Mouse (Mus musculus) cerebellum, adult 11 months (tissue): ENCODE measurements at regions not wholly inside any gene's neighbourhood (a gene's known extent, or its start where the extent isn't known, plus 50 kb on each side); places are given as distances from the start of the nearest gene placed in this dataset.

Experiments
- DNase-seq: peaks from one replicate; pipeline ENCODE4 v3.0.0; 2022

DNA sequence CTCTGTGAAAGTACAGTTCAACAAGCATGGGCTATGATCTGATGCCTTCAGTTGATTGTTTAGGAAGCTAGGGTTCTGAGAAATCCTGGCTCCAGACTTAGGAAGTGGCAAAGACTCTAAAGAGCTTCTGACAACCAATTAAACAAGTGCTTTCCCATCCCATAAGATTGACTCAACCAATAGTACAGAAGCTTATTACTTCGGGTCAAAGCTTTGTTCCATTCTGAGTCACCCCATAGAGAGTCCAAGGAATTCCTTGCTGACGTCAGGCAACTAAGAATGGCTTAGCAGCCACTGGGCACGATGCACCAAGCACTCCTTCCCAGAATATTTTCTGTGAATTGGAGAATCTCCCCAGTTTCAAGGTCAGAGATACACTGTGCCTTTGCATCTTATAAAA lies 59.0 kb upstream of the Ntm start:
- DNase-seq, result no peak

DNA sequence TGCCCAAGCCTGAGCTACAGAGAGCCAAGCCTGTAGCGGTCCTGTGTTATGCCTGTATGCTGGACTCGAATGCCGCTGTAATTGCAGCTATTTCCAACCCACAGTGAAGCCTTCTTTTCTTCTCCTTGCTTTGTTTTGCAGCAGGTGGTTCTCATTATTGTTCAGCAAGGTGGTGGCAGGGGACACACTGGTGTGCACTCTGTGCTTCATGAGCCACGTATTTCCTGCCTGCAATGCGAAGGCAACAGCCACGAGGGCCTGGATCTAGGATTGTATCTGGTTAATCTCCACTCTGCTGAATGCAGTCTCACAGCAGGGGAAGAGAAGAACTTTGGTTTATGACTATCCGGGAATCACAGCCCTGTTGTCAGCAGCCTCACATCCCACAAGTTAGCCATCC lies 62.3 kb upstream of the Ntm start:
- DNase-seq, result no peak

DNA sequence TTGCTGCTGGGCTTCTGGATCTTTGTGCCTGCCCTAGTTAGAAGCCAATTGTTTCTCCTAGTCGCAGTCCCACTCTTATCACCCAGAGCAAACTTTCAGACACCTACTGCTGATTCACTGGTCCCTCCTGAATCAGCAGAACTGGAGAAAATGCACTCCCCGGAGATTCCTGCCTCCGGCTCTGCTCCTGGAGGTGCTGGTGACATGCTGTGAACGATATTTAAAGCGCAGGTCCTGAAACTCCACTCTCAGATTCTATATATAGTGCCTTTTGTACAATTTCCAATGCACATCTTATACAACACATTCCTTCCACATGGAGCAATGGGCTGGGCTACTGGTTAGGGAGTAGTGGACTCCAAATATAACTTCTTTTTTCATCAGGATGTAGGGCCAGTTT lies 64.0 kb upstream of the Ntm start:
- DNase-seq, result no peak

DNA sequence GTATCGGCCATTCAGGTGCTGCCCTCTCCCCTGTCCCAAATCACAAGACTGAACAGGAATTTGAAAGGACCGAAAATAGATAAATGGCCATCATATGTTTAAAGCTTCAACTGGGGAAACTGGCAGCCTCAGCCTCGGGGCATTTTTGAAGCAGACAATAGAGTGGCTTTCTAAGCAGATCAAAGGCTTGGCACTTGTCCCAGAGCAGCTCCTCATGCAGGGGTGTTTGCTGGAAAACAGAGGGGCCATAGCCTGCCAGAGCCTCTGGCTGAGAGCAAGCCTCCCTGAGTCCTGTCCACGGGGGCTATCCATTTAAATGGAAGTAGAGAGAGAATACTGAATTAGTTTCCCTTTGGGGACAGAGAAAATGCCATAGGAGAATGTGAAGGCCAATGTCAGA lies 77.5 kb upstream of the Ntm start:
- no peak for DNase-seq

DNA sequence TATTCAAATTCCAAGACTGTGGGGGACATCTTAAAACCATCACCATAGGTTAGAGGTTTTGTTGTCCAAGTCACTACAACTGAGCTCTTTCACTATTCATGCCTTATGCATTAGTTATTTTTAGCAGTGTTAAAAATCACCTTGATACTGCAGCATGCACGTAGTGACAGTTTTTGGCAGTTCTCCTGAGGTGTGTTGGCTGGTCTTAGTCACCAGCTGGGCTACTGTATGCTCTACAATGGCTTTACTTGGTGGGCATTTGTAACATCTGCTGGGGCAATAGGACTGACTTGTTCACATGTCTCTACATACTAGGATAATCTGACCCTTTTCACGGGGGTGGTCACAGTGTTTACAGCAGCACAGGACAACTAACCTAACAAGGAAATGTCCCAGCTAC lies 101.6 kb upstream of the Ntm start:
- no peak for DNase-seq

DNA sequence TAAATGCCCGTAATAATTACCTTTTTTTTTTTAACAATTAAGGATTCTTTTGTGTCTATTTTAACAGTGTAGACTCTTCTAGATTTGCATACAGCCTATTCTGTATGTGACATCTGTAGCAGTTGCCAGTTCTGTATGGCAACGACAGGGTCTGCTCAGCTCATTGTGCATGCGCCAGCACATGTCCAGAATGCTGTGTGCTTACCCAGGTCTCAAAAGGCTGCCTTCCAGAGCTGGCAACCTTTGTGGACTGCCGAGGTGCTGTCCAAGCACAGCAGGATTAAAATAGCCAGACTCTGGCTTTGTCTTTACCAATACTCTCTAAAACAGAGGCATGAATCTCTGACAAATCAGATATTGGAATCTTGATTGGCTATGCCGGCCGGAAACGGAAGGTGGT lies 105.0 kb upstream of the Ntm start:
- no peak for DNase-seq

DNA sequence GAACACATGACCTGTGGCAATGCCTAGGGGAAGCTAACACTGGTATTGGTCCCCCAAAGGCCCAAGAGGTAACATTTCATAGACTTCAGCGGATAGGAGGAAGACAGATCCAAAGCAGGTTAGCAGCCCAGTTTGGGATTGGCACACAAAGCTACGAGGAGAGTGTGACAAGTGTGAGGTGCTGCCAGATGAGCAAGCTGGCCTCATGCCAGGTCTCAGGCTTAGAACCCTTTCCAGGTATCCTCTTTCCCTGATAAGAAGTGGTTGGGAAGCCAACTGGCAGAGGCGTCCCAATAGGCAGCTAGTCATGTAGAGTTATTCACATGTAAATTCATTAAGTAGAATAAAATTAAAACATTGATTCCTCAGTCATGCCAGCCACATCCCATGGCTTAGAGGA lies 112.3 kb upstream of the Ntm start:
- no peak for DNase-seq

DNA sequence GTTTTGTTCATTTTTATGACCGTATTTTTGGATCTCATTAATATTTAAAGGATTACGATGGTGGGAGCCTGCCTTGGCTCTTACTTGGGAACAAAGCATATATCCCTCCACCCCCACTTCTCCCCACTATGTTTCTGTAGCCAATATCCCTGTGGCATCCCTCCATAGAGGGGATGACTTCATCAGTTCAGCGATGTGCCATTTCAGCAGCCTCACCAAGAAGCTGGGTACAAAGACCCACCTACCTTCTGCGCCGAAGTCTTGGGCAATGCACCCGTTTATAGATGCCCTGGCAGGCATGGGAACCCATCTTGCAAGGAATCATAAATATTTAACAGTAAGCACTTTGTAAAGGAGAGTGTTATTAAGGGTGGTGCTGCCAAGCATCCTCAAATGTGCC lies 113.1 kb upstream of the Ntm start:
- DNase-seq, result no peak

DNA sequence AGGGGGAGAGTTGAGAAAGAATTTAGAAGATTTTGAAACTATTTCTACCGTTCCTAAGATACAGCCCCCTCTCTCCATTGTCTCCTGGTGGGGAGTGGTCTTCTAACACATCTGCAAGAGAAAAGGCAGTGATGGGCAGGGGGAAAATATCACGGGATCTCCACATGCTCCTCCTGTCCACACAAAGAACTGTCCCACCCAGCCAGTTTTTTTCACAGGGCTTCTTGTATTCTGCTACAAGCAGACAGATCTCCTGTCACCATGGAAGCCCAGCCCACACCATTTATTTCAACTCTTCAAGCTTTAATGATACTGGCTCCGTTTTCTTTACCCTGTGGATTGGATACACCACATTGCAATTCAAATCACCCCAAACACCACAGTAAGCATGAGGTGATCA lies 113.5 kb upstream of the Ntm start:
- no peak for DNase-seq

DNA sequence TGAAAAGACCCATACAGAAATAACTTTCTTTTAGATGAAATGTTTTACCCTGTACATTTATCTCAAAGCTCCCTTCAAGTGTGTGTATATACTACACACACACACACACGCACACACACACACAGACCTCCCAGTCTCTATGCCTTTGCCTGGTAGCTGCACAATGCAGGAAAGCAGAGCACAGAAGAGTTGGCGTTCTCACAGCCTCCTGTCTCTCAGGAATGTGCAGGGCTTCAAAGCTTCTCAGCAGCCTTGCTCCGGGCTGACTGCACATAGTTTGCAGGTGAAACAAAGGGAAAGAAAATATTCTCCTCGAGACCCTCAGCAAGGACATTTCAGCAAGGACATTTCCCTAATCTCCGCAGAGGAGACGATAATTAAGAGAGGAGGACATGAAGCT lies 139.0 kb upstream of the Ntm start:
- DNase-seq, result no peak

DNA sequence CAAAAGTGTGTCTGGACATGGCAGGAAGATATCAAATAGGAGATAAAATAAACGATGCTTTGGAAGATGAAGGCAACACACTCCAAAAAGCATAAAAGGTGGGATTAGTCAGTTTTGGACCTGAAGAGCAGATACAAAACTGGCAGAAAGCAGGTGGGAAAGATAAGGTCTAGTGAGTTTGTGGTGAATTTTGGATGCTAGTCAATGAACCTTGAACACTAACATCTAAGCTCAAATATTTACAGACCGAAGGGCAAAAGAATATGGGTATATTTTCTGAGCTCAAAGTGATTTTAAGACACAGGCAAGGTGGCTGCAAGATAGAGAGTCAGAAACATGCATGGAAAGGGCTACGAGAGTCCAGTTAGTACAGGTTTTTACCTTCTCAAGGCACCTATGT lies 159.4 kb upstream of the Ntm start:
- DNase-seq, result no peak

DNA sequence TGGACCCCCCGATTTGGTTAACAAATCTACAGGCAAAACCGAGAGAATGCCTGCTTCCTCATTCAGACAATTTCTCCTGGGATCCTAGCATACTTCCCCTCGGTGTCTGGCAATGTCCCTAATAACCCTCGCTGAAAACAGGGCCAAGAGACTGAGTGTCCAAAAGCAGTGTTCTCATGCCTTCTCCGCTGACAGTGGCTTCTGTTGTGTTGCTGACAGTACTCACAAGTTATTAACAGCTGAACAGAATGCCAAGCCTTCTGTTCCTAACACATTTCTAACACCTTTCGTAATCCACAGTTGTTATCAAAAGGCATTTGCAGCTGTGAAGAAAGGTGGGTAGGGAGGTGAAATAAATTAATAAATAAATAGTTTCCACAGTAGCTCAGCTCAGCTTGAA lies 166.2 kb upstream of the Ntm start:
- no peak for DNase-seq

DNA sequence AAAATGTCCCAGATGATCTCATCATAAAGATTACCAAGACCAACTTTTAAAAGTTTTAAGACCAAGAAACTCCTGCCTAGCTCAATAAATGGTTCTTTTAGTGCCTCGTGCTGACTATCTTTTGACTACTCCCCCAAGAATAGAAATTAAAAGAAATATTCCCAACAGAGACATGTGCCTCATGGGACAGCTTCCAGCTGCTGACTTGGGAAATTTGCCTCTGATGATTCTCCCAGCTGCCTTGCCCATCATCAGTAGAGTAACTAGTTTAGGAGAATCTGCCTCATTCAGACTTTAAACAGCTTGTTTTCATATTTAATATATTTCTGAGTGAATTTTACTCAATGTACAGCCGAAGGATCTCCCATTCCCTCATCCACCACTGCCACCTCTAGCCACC lies 168.7 kb upstream of the Ntm start:
- no peak for DNase-seq

DNA sequence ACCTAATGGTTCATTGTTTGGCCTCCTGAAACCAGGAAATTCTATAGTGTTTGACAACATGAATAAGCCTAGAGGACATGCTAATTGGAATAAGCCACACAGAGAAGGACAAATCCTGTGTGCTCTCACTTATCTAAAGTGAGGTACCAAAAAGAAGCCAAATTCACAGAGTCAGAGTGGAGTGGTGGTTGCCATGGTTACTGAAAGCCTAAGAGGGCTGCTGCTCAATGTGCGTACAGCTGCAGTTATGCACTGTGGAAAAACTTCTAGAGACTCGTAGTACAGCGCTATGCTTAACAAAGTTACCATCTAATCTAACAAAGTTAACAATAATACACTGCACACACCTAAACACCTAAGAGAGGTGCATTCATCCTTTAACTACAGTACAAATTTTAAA lies 171.4 kb upstream of the Ntm start:
- DNase-seq, result no peak

DNA sequence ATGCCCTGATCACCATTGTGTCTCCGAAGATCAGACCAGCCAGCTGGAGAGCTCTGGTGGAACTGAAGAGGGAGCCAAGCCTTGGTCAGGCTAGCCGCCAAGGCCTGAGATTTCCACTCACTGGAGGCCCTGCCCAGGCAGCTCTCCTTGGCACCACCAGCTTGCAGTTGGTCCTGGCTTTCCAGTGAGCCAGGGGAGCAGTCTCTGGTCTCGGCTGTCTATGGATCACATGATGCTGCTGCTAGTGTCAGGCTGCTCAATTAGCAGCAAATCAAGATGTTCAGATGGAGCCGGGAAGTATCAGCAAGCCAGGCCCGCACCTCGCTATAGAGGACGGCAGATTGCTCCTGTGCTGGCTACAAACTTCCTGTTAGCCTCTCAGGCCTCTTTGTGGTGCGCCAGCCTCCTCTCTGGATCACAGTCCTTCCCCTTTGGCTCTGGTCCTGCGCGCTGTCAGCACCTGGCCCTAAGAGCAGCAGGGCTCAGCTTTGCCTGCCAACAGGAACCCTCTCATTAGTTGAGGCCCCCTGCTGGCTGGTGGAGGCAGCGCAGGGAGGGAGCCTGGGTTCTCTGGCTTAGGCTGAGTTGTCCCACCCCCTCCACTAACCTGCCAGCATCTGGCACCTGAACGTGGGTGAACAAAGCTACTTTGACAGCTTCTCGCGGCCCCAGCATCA lies 174.8 kb upstream of the Ntm start:
- peak; percentile 87 for DNase-seq

DNA sequence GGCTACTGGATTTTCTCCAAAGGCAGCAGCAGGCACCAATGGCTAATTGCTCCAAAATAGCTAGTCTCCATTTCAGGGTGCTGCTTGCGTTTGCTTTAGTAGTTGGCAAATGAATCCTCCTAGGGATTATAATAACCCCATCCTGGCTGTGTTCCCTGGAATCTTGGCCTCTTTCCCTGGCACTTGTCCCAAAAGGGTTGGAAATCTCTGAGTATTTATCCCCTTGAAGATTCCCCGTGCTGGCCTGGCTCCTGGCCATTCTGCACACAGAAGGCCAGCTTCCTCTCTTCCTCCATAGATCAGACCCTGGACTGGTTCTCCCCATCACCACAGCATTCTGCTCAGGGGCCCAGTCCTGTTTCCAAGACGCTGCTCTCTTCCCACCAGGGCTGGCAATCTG lies 177.2 kb upstream of the Ntm start:
- peak; percentile 75 for DNase-seq

DNA sequence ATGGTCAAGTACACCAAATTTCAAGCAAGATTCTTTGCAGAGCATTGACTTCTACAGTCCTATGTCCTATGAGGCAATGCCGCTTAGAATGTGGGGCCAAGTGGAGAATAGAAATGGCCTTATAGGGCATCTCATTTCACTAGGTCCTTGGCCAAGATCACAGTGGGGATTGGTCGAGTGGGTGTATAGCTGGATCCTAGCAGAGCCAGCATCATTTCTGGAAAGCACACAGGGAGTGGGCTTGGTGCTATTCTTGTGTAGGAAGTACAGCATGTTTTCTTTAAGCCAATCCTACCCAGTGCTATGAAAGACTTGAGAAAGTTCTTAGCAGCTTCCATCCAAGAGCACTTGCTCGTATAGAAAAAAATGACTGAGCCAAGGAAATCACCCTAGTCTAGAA lies 178.2 kb upstream of the Ntm start:
- DNase-seq, result no peak

DNA sequence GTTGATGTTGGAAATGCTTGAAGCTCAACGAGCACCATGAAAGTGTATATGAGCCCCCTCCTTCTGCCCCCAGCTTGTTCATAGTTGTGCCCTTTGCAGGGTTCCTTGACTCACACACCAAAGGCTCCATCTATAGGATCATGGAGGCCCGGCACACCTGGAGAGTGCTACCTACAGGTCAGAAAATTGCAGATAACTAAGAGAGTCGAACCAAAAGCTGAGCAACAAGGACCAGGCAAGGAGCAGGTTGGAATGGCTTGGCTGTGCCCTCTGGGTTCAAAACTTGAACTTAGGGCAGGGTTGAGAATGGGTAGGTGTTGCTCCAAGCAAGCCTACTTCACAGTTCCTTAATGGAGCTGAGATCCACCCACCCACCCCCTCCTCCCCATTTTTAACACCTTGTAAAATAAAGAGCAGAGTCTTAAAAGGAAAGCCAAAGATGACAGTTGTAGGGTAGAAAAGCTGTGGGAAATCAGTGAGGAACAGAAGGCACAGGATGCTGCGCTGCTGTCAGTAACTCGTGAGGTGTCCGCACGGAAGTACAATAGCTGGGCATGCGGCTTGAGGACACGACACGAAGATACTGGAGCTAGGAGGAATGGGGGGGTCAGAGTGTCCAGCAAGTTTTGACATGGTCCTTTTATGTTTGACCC lies 180.0 kb upstream of the Ntm start:
- no peak for DNase-seq

DNA sequence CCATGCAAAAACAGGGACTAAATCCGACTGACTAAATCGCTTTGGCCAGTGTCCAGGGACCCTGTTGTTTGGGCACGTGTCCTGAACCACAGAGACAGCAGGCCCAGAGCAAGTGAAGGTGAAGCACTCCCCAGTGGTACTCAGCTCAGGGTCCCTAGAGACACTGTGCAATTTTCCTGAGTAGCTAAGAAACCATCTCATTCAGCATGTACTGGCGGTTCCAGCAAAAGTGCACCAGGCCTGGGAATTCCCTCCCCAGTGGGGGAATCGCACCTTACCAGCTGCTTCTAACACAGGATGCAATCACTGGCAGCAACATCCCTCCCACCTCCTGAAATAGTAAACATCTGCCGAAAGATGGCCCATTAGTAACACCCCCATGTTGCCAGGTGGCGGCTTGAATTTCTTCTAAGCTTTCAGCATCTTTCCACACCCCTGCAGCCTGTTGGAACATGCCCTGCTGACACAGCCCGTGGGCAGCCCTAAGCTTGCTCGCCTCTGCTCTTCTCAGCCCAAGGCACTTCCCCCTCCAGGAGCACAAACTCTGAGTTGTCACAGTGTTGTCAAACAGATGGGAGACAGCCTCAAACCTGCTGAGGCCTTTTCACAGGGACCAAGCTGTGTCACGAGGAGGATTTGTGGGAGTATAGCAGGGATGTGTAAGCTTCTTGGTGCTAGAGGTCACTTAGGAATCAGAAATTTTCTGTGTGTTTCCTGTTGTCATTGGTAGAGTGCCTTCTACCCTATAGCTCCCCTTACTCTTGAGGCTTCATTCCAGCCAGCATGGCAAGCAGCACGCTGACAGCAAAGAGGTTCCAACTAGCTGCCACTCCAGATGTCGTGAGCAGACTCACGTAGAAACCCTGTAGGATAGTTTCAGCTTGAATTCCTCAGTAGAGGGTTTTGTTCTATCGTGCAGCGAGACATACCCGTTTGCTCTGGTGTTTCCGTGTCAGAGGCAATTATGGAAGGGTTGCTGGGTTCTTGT lies 186.8 kb upstream of the Ntm start:
- DNase-seq, result no peak

DNA sequence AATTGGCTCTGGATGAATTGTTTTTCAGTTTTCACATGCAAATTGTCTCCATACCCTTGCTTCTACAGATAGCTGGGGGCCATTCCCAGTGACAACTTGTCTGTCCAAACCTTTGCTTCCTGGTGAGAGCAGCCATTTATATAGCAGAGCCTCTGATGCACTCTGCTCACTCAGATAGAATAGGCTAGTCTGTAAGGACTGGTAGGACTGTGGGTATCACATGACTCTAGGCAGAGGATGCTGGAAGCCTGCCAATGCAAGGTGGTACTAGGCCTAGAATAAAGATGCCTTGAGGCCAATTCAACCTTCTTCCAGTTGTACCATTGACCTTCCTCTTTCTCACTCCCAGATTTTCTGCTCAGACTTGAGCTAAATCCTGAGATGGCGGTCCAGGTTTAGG lies 188.2 kb upstream of the Ntm start:
- no peak for DNase-seq

DNA sequence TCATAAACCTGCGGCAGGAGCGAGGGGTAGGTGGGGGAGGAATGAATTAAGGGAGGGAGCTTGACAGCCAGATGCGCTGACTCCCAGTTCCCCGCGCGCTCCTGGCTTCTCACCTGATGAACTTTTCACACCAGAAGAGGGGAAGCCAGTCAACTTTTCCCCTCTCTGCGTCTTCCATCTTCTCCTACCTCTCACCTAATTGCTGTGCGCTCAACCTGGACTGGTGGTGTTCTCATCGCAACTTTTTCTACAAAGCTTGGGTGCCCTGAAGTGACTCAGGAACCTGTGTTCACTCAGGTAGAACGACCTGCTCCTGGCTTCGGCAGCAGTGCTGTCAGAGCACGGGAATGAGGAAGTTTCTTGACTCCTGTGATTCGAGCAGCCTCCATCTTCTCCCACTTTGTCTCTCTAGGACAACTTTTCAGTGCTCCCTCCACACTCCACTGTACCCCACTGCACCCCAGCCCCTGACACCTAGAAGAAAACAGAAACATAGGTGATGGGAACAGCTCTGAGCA lies 203.4 kb upstream of the Ntm start:
- no peak for DNase-seq

DNA sequence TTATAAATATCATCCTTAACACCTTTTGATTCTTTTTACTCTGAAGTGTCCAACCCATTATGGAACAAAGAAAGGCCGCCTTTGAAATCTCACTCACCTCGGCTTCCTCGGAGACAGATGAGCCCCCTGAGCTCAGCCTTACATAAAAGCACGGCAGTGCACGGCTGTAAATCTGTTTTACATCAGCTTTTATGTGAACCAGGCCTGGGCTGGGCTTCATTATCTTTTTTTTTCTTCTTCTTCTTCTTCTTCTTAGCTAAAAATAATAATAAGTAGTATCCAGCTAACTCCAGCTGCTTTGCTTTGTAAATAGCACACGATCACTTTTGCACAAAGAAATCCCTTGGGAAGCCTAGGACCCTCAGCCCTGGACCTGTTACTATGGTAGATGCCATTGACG lies 204.3 kb upstream of the Ntm start:
- DNase-seq, result no peak

DNA sequence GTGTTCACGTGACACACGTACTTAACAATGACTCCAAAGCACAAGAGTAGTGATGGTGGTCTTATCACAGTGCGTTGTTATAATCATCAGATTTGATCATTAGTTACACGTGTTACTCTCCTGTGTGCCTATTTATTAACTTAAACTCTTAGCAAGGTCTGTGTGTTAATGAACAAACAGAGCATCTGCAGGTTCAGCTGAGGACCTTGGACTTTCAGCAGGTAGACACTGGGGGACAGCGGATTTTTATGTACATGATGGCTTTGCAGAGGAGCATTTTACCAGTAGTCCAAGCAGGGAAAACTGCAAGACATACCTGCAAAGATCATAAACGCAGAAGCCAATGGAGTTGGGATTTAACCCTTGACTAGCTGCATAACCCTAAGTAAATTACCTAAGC lies 211.7 kb upstream of the Ntm start:
- DNase-seq, result no peak

DNA sequence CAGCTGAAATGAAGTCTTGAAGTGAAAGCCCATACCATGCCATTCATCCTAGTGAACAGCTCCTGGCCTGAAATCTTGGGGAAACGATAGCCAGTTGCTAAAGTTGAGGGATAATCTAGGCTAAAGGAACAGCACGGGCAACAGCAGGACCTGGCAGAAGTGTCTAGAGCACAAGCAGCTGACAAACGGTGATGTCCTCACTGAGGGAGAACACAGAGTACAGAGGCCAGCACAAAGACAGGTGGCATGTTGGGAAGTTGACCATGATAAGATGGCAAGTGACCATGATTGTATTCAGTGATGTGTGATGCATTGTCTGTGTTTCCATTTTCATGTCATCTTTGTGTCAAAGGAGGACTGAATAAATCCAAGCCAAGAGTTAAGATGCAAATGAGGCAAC lies 212.4 kb upstream of the Ntm start:
- no peak for DNase-seq
